ENCODE assay signal across 13 mouse cellular contexts in the genomic region with DNA sequence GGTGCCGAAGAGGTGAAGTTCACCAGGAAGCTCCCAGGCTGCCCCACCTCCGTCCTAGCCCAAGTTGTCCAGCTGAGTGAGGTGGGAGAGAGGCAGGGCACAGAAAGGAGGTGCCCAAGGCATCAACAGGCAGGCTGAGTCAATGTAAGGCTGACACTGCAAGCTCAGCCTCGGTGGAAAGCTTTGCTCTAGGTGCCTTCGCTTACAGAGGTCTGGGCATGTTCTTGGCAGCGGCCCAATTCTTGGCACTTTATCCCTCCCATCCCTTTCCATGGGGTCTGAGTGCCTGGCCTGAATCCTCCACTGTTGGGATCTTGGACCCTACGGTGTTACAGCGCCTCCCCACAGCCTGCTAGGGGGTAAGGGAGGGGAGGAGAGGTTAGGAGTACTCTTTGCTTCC. TPM values are rescaled to one million over a fixed set of nuclear protein-coding genes. Genes with fewer than 3 reads are reported as not detected.
DNase-seq lines count a peak whose midpoint lies in the region; ATAC-seq and TF ChIP-seq lines count a peak whose summit lies in the region.
"Had no signal": no experiment of that assay in that cellular context is flagged by ENCODE, and none has a peak within 500 bp of the region (broad histone marks: within the 10 kb centered on the region; RNA-seq: fewer than 3 reads in every experiment).

No protein-coding gene starts in this region.

- TF ChIP-seq CTCF in intestine, postnatal 0 days (IDR thresholded peaks at IDR 0.05; ENCODE audit: low read depth) = no peak
- TF ChIP-seq CTCF in stomach, postnatal 0 days (IDR thresholded peaks at IDR 0.05; ENCODE audit: low read depth) = no peak

- peak overlapping the region; percentile 1; the same call in 1 of the 2 replicates for H3K4me2 ChIP-seq in hindbrain, embryonic 13.5 days
- H3K4me2 ChIP-seq in hindbrain, embryonic 11.5 days (replicated peaks; ENCODE audit: low read depth, low read length) = no peak overlapping the region
- no peak overlapping the region for H3K4me2 ChIP-seq in intestine, postnatal 0 days (replicated peaks; ENCODE audit: low read depth)
- no peak overlapping the region for H3K4me2 ChIP-seq in stomach, postnatal 0 days (replicated peaks; ENCODE audit: low read depth)
- H3K4me2 ChIP-seq: neural tube, embryonic 15.5 days had no signal

- intact Hi-C loops in gastrocnemius, postnatal 14 days (cut with DNase I; ENCODE audit: low total_unique reads) = no loop called here

- no peaks in the 10 kb centered on the region for H3K27me3 ChIP-seq in hindbrain, embryonic 13.5 days
- no peaks in the 10 kb centered on the region for H3K27me3 ChIP-seq in hindbrain, embryonic 11.5 days (ENCODE audit: control insufficient read depth, insufficient read depth, low read length)
- H3K27me3 ChIP-seq in intestine, postnatal 0 days (replicated peaks; ENCODE audit: control insufficient read depth, insufficient read depth, low read length) = no peaks in the 10 kb centered on the region
- H3K27me3 ChIP-seq in stomach, postnatal 0 days (ENCODE audit: control insufficient read depth, insufficient read depth, low read length) = no peaks in the 10 kb centered on the region
- H3K27me3 ChIP-seq: neural tube, embryonic 15.5 days had no signal

- H3K4me1 ChIP-seq in hindbrain, embryonic 13.5 days (replicated peaks) = peaks cover 25% of the 10 kb centered on the region
- H3K4me1 ChIP-seq in hindbrain, embryonic 11.5 days (replicated peaks; ENCODE audit: control insufficient read depth, insufficient read depth, low read length) = no peaks in the 10 kb centered on the region
- H3K4me1 ChIP-seq in intestine, postnatal 0 days (replicated peaks; ENCODE audit: control insufficient read depth, insufficient read depth, low read length) = no peaks in the 10 kb centered on the region
- no peaks in the 10 kb centered on the region for H3K4me1 ChIP-seq in stomach, postnatal 0 days (replicated peaks; ENCODE audit: control insufficient read depth, insufficient read depth)

- H3K4me3 ChIP-seq in hindbrain, embryonic 13.5 days = no peak overlapping the region
- H3K4me3 ChIP-seq in hindbrain, embryonic 11.5 days (ENCODE audit: low read depth, low read length) = no peak overlapping the region
- H3K4me3 ChIP-seq in intestine, postnatal 0 days (ENCODE audit: low read depth, low read length) = no peak overlapping the region
- H3K4me3 ChIP-seq in stomach, postnatal 0 days (ENCODE audit: low read depth, low read length) = no peak overlapping the region
- H3K4me3 ChIP-seq: neural tube, embryonic 15.5 days had no signal

- TF ChIP-seq EP300 in stomach, postnatal 0 days (optimal IDR thresholded peaks at IDR 0.05) = no peak

- 73% methylated on average over 7 of the region's 7 CpGs for WGBS in hindbrain, embryonic 13.5 days
- 79% methylated on average over 7 of the region's 7 CpGs for whole genome bisulfite sequencing in hindbrain, embryonic 11.5 days
- 68% methylated on average over 7 of the region's 7 CpGs for WGBS in intestine, postnatal 0 days
- WGBS in stomach, postnatal 0 days = 54% methylated on average over 7 of the region's 7 CpGs

- no peak for DNase-seq in hindbrain, embryonic 11.5 days (ENCODE audit: low spot score)
- DNase-seq in retina, postnatal 1 day = peak; percentile 49
- DNase-seq in retina, embryonic 14.5 days (ENCODE audit: low spot score) = no peak
- DNase-seq in stomach, postnatal 0 days (ENCODE audit: low spot score) = no peak
- no peak for DNase-seq in frontal cortex, postnatal 10 days (ENCODE audit: low spot score in 2 of 2)
- DNase-seq in gastrocnemius, postnatal 14 days = no peak
- DNase-seq: adrenal gland, adult 8-10 months; layer of hippocampus, postnatal 36 days had no signal

- peak overlapping the region; percentile 20; the same call in 1 of the 2 replicates for H3K27ac ChIP-seq in hindbrain, embryonic 13.5 days
- H3K27ac ChIP-seq in hindbrain, embryonic 11.5 days (ENCODE audit: low read depth, low read length) = no peak overlapping the region
- H3K27ac ChIP-seq in intestine, postnatal 0 days (ENCODE audit: low read depth, low read length) = 0 out of 2 replicates have a peak overlapping the region, but pooled peaks have one; percentile 35
- H3K27ac ChIP-seq in stomach, postnatal 0 days (replicated peaks) = peak overlapping the region; percentile 75
- H3K27ac ChIP-seq: neural tube, embryonic 15.5 days had no signal

- ATAC-seq in hindbrain, embryonic 13.5 days (ENCODE audit: low FRiP score) = no peak
- no peak for ATAC-seq in hindbrain, embryonic 11.5 days (ENCODE audit: low FRiP score)
- ATAC-seq in intestine, postnatal 0 days = no peak
- ATAC-seq in stomach, postnatal 0 days (ENCODE audit: low FRiP score, low TSS enrichment) = no peak

- no peaks in the 10 kb centered on the region for H3K9me3 ChIP-seq in hindbrain, embryonic 13.5 days
- H3K9me3 ChIP-seq in hindbrain, embryonic 11.5 days (ENCODE audit: control insufficient read depth, low read length) = no peaks in the 10 kb centered on the region
- no peaks in the 10 kb centered on the region for H3K9me3 ChIP-seq in intestine, postnatal 0 days (ENCODE audit: control insufficient read depth)
- H3K9me3 ChIP-seq in stomach, postnatal 0 days (ENCODE audit: control insufficient read depth, low read length) = no peaks in the 10 kb centered on the region
- H3K9me3 ChIP-seq: neural tube, embryonic 15.5 days had no signal

- H3K9ac ChIP-seq in hindbrain, embryonic 13.5 days = no peak overlapping the region
- no peak overlapping the region for H3K9ac ChIP-seq in hindbrain, embryonic 11.5 days (ENCODE audit: low read depth, low read length)
- no peak overlapping the region for H3K9ac ChIP-seq in intestine, postnatal 0 days (ENCODE audit: low read depth, low read length)
- H3K9ac ChIP-seq in stomach, postnatal 0 days (ENCODE audit: low read length) = no peak overlapping the region; the same call in 1 of the 2 replicates
- H3K9ac ChIP-seq: neural tube, embryonic 15.5 days had no signal

- no peaks in the 10 kb centered on the region for H3K36me3 ChIP-seq in hindbrain, embryonic 13.5 days
- no peaks in the 10 kb centered on the region for H3K36me3 ChIP-seq in hindbrain, embryonic 11.5 days (ENCODE audit: control insufficient read depth, insufficient read depth, low read length)
- H3K36me3 ChIP-seq in intestine, postnatal 0 days (ENCODE audit: control insufficient read depth, insufficient read depth) = no peaks in the 10 kb centered on the region
- H3K36me3 ChIP-seq in stomach, postnatal 0 days (ENCODE audit: control insufficient read depth, insufficient read depth, low read length) = no peaks in the 10 kb centered on the region
- H3K36me3 ChIP-seq: neural tube, embryonic 15.5 days had no signal

RNA-seq across cellular contexts. Expression of gene Egfl7, which starts 2.9 kb away (rescaled TPM):
- 72.2 and 78.9 TPM in 2 replicates for polyA plus RNA-seq in hindbrain, embryonic 13.5 days (2015; fragmentation: Nextera tagmentation; extraction: Ambion mirVana)
- 62.7 and 65.2 TPM in 2 replicates for polyA plus RNA-seq in hindbrain, embryonic 11.5 days (2014; fragmentation: Nextera tagmentation; extraction: Ambion mirVana)
- polyA plus RNA-seq in intestine, postnatal 0 days (2015; fragmentation: Nextera tagmentation; extraction: Ambion mirVana) = 54.4 and 65.2 TPM in 2 replicates
- polyA plus RNA-seq in stomach, postnatal 0 days (2015; fragmentation: Nextera tagmentation; extraction: Ambion mirVana) = 49.7 and 54.3 TPM in 2 replicates
- 100 to 1,000 TPM in 1 of 2 experiments, 10 to 100 TPM in 1; 64.1 to 106 TPM for total RNA-seq in gastrocnemius, postnatal 14 days (2021)

RNA-seq across cellular contexts. Expression of gene Gm20532, which starts 3.7 kb away (rescaled TPM):
- polyA plus RNA-seq in hindbrain, embryonic 13.5 days (2015; fragmentation: Nextera tagmentation; extraction: Ambion mirVana) = not detected in 2 replicates
- polyA plus RNA-seq in hindbrain, embryonic 11.5 days (2014; fragmentation: Nextera tagmentation; extraction: Ambion mirVana) = not detected in 2 replicates
- not detected in 2 replicates for polyA plus RNA-seq in intestine, postnatal 0 days (2015; fragmentation: Nextera tagmentation; extraction: Ambion mirVana)
- polyA plus RNA-seq in stomach, postnatal 0 days (2015; fragmentation: Nextera tagmentation; extraction: Ambion mirVana) = 0.18 TPM in 1 of 2 replicates, not detected in the other
- not detected for total RNA-seq in gastrocnemius, postnatal 14 days (2021)
- total RNA-seq: adrenal gland, adult 8-10 months; ES-E14; layer of hippocampus, postnatal 36 days; megakaryocyte-erythroid progenitor cell, adult 5-6 weeks had no signal
- polyA plus RNA-seq: neural tube, embryonic 15.5 days had no signal

RNA-seq across cellular contexts. Expression of gene Agpat2, which starts 21.5 kb away (rescaled TPM):
- 6.8 and 7.0 TPM in 2 replicates for polyA plus RNA-seq in hindbrain, embryonic 13.5 days (2015; fragmentation: Nextera tagmentation; extraction: Ambion mirVana)
- polyA plus RNA-seq in hindbrain, embryonic 11.5 days (2014; fragmentation: Nextera tagmentation; extraction: Ambion mirVana) = 7.3 and 7.5 TPM in 2 replicates
- 124 and 128 TPM in 2 replicates for polyA plus RNA-seq in intestine, postnatal 0 days (2015; fragmentation: Nextera tagmentation; extraction: Ambion mirVana)
- polyA plus RNA-seq in stomach, postnatal 0 days (2015; fragmentation: Nextera tagmentation; extraction: Ambion mirVana) = 109 and 120 TPM in 2 replicates
- total RNA-seq in gastrocnemius, postnatal 14 days (2021) = 1 to 10 TPM; 4.9 to 6.3 TPM

RNA-seq across cellular contexts. Expression of gene Fam69b, which starts 45.5 kb away (rescaled TPM):
- 109 and 117 TPM in 2 replicates for polyA plus RNA-seq in hindbrain, embryonic 13.5 days (2015; fragmentation: Nextera tagmentation; extraction: Ambion mirVana)
- 38.4 and 45.5 TPM in 2 replicates for polyA plus RNA-seq in hindbrain, embryonic 11.5 days (2014; fragmentation: Nextera tagmentation; extraction: Ambion mirVana)
- polyA plus RNA-seq in intestine, postnatal 0 days (2015; fragmentation: Nextera tagmentation; extraction: Ambion mirVana) = 6.8 and 6.9 TPM in 2 replicates
- 10.9 and 13.4 TPM in 2 replicates for polyA plus RNA-seq in stomach, postnatal 0 days (2015; fragmentation: Nextera tagmentation; extraction: Ambion mirVana)
- 1 to 10 TPM; 1.4 to 3.1 TPM for total RNA-seq in gastrocnemius, postnatal 14 days (2021)

Comparison
In these comparisons a context has a peak if more than half of its experiments do, and no peak if none do; other contexts are left out.
1. RNA of gene Agpat2, which starts 21.5 kb away (polyA plus RNA-seq): 124 to 128 TPM in intestine, postnatal 0 days and 109 to 120 TPM in stomach, postnatal 0 days; 7.3 to 7.5 TPM in hindbrain, embryonic 11.5 days and 6.8 to 7.0 TPM in hindbrain, embryonic 13.5 days; every median in the first group is over 10 times any median in the second.